Mouse (Mus musculus) gastrocnemius, adult 2 months (tissue): ENCODE results near the gene Prcc. TPM values are rescaled to one million over a fixed set of nuclear protein-coding genes. Genes with fewer than 3 reads are reported as not detected.
"Not testable (repeated sequence)": the region's sequence is repeated elsewhere in the genome, so short reads cannot be mapped to it uniquely, and the experiment has no call there.

Experiments used
- DNase-seq: peaks from one replicate; pipeline ENCODE4 v3.0.0; 2022
- H3K27ac ChIP-seq: fragments of 200-600 bp; 2 replicates; pipeline ENCODE4 v1.8.1; 2022; ENCODE audit warnings: mild to moderate bottlenecking
- H3K4me3 ChIP-seq: fragments of 200-600 bp; 2 replicates; pipeline ENCODE4 v1.8.1; 2022; ENCODE audit warnings: mild to moderate bottlenecking, moderate library complexity
- CTCF ChIP-seq: fragments of 200-600 bp; IDR thresholded peaks from 2 replicates; pipeline ENCODE4 v1.8.1; 2022; ENCODE audit warnings: antibody characterized with exemption, mild to moderate bottlenecking, moderate library complexity
- intact Hi-C: fragments of 180-260 bp; cut with DNase I; formaldehyde crosslinking; loops from one replicate; pipeline ENCODE4 v1.15.1; 2025
- total RNA-seq, 2 experiments: library from RNA; stranded (reverse); gene quantifications; 2 replicates each; pipeline ENCODE4 v1.2.3; 2021

The Prcc gene
- total RNA-seq, 2 experiments from 2014 or later: 45.5 to 52.8 TPM

GRCm38 (mm10) chr3:87918551-87918950 lies 33.1 kb upstream of the Prcc start:
- Histone ChIP-seq H3K27ac (peak overlapping the region; percentile 88; the same call in 1 of the 2 replicates), H3K4me3 (peak overlapping the region; percentile 81; the same call in 1 of the 2 replicates)
- no peak for TF ChIP-seq CTCF
- intact Hi-C loops: no loop called here
- DNase-seq: no peak

- no peak overlapping the region for H3K4me3 ChIP-seq
- no peak overlapping the region for H3K27ac ChIP-seq
- peak; percentile 11; the same call in 1 of the 2 replicates for TF ChIP-seq CTCF
- DNase-seq: no peak
- intact Hi-C loops: no loop called here
Measured at GRCm38 (mm10) chr3:87916990-87917389, 31.6 kb upstream of the Prcc start.

- no peak overlapping the region for H3K27ac ChIP-seq
- no peak overlapping the region for H3K4me3 ChIP-seq
- intact Hi-C loops: no loop called here
- TF ChIP-seq CTCF: no peak
- DNase-seq: no peak
Measured at GRCm38 (mm10) chr3:87913891-87914290, 28.5 kb upstream of the Prcc start.

GRCm38 (mm10) chr3:87913491-87913890 lies 28.1 kb upstream of the Prcc start:
- DNase-seq: no peak
- intact Hi-C loops: no loop called here
- H3K27ac ChIP-seq: no peak overlapping the region
- H3K4me3 ChIP-seq: no peak overlapping the region
- TF ChIP-seq CTCF: no peak

- Histone ChIP-seq H3K4me3 (peak overlapping the region; percentile 79), H3K27ac (peak overlapping the region; percentile 100)
- intact Hi-C loops: no loop called here
- DNase-seq: peak; percentile 85
- TF ChIP-seq CTCF: no peak
Measured at GRCm38 (mm10) chr3:87910573-87911141, 25.2 kb upstream of the Prcc start.

- intact Hi-C loops: no loop called here
- H3K27ac ChIP-seq: peak overlapping the region; percentile 100
- DNase-seq: no peak
- no peak for TF ChIP-seq CTCF
- H3K4me3 ChIP-seq: peak overlapping the region; percentile 79
Measured at GRCm38 (mm10) chr3:87909874-87910273, 24.5 kb upstream of the Prcc start.

GRCm38 (mm10) chr3:87909381-87909780 lies 24.0 kb upstream of the Prcc start:
- DNase-seq: no peak
- peak overlapping the region; percentile 100 for H3K27ac ChIP-seq
- peak overlapping the region; percentile 79 for H3K4me3 ChIP-seq
- no peak for TF ChIP-seq CTCF
- intact Hi-C loops: no loop called here

GRCm38 (mm10) chr3:87907906-87908305 lies 22.5 kb upstream of the Prcc start:
- DNase-seq: no peak
- Histone ChIP-seq H3K4me3 (peak overlapping the region; percentile 99), H3K27ac (peak overlapping the region; percentile 100)
- intact Hi-C loops: no loop called here
- TF ChIP-seq CTCF: no peak

- intact Hi-C loops: loop anchor here (1.0 kb wide), 1 partner anchor 23 kb away; the partner anchor contains the start of genes Isg20l2 and Rrnad1
- Histone ChIP-seq H3K27ac (peak overlapping the region; percentile 100), H3K4me3 (peak overlapping the region; percentile 99)
- peak; percentile 65 for DNase-seq
- TF ChIP-seq CTCF: no peak
Measured at GRCm38 (mm10) chr3:87906981-87907857, 21.8 kb upstream of the Prcc start.

- peak overlapping the region; percentile 99 for H3K4me3 ChIP-seq
- DNase-seq: peak; percentile 92
- intact Hi-C loops: loop anchor here (1.0 kb wide), 1 partner anchor 24 kb away; the partner anchor contains the start of genes Isg20l2 and Rrnad1
- TF ChIP-seq CTCF: no peak
- peak overlapping the region; percentile 100 for H3K27ac ChIP-seq
Measured at GRCm38 (mm10) chr3:87906601-87906980, 21.2 kb upstream of the Prcc start.

GRCm38 (mm10) chr3:87905880-87906485 lies 20.6 kb upstream of the Prcc start, which contains the start of gene Hdgf:
Gene Hdgf, plus strand, starts transcription at chr3:87906321.
- Histone ChIP-seq H3K4me3 (peak within 1 kb of the TSS; percentile 99), H3K27ac (peak within 1 kb of the TSS; percentile 100)
- intact Hi-C loops: loop anchor here (1.0 kb wide), 1 partner anchor 24 kb away; the partner anchor contains the start of genes Isg20l2 and Rrnad1
- DNase-seq: peak; percentile 98
- 0 out of 2 replicates have a peak, but pooled peaks have one; percentile 8 for TF ChIP-seq CTCF

- TF ChIP-seq CTCF: no peak
- intact Hi-C loops: no loop called here
- H3K4me3 ChIP-seq: no peak overlapping the region
- H3K27ac ChIP-seq: no peak overlapping the region
- DNase-seq: no peak
Measured at GRCm38 (mm10) chr3:87903821-87904220, 18.4 kb upstream of the Prcc start.

GRCm38 (mm10) chr3:87901959-87902358 lies 16.6 kb upstream of the Prcc start:
- DNase-seq, H3K4me3 ChIP-seq, intact Hi-C loops, H3K27ac ChIP-seq: not testable (repeated sequence)
